In genomic region chr12:111944065-111944987, GRCm38 (mm10) we compare ENCODE assay signal across 10 mouse cellular contexts. TPM values are rescaled to one million over a fixed set of nuclear protein-coding genes. Genes with fewer than 3 reads are reported as not detected.
A peak's percentile ranks its signal among the peaks of the same experiment; 100 is the strongest.
DNase-seq lines count a peak whose midpoint lies in the region; ATAC-seq and TF ChIP-seq lines count a peak whose summit lies in the region.
"Not testable (repeated sequence)": the region's sequence is repeated elsewhere in the genome, so short reads cannot be mapped to it uniquely, and the experiment has no call there.
"Had no signal": no experiment of that assay in that cellular context is flagged by ENCODE, and none has a peak within 500 bp of the region (broad histone marks: within the 10 kb centered on the region; RNA-seq: fewer than 3 reads in every experiment).

No protein-coding gene starts in this region.

- TF ChIP-seq POLR2A in ES-Bruce4 (IDR thresholded peaks at IDR 0.05; ENCODE audit: insufficient read depth, low read length); cortical plate, adult 2 months (IDR thresholded peaks at IDR 0.05; ENCODE audit: extremely low read depth, insufficient read depth, low read length): not testable (repeated sequence)

- TF ChIP-seq CTCF in ES-Bruce4 (IDR thresholded peaks at IDR 0.05; ENCODE audit: low read depth, low read length); cortical plate, adult 2 months (IDR thresholded peaks at IDR 0.05; ENCODE audit: extremely low read depth, insufficient read depth, low read length); lung, embryonic 14.5 days (IDR thresholded peaks at IDR 0.05; ENCODE audit: low read depth): not testable (repeated sequence)

- DNase-seq in hindbrain, embryonic 10.5 days (ENCODE audit: low spot score): not testable (repeated sequence)
- DNase-seq in kidney, postnatal 14 days: peak; percentile 15
- peak; percentile 49 for DNase-seq in lung, embryonic 14.5 days
- DNase-seq in natural killer cell, adult 2 months (ENCODE audit: low spot score in 2 of 2): peak; percentile 19 to 32
- DNase-seq in thymus, postnatal 0 days (ENCODE audit: low spot score): peak; percentile 45

- ATAC-seq in granulocyte monocyte progenitor cell, adult 5-6 weeks (replicated peaks; ENCODE audit: poor library complexity, severe bottlenecking): peak; percentile 58
- peak; percentile 69 for ATAC-seq in lung, embryonic 14.5 days (ENCODE audit: insufficient read depth)

- H3K4me3 ChIP-seq in ES-Bruce4 (ENCODE audit: low read depth, low read length): peak overlapping the region; percentile 14; the same call in 1 of the 2 replicates
- not testable (repeated sequence) for H3K4me3 ChIP-seq in cortical plate, adult 2 months (ENCODE audit: insufficient read depth, low read length); lung, embryonic 14.5 days (ENCODE audit: low read depth, low read length)
- peak overlapping the region; percentile 3; the same call in 1 of the 2 replicates for H3K4me3 ChIP-seq in hindbrain, embryonic 10.5 days

- not testable (repeated sequence) for H3K4me1 ChIP-seq in ES-Bruce4 (ENCODE audit: control insufficient read depth, insufficient read depth, low read length); cortical plate, adult 2 months (ENCODE audit: control insufficient read depth, insufficient read depth, low read length)
- peaks cover 29% of the 10 kb centered on the region for H3K4me1 ChIP-seq in hindbrain, embryonic 10.5 days (replicated peaks)
- H3K4me1 ChIP-seq in lung, embryonic 14.5 days (ENCODE audit: insufficient read depth): peaks cover 18% of the 10 kb centered on the region

- H3K36me3 ChIP-seq in ES-Bruce4 (ENCODE audit: control insufficient read depth, insufficient read depth, low read length, poor library complexity, severe bottlenecking); hindbrain, embryonic 10.5 days; lung, embryonic 14.5 days (ENCODE audit: insufficient read depth): not testable (repeated sequence)

- not testable (repeated sequence) for H3K27ac ChIP-seq in ES-Bruce4 (ENCODE audit: insufficient read depth, low read length)
- peak overlapping the region; percentile 21; the same call in 1 of the 2 replicates for H3K27ac ChIP-seq in cortical plate, adult 2 months (ENCODE audit: insufficient read depth, low read length)
- peak overlapping the region; percentile 68 for H3K27ac ChIP-seq in hindbrain, embryonic 10.5 days
- peak overlapping the region; percentile 85 for H3K27ac ChIP-seq in lung, embryonic 14.5 days (ENCODE audit: low read depth)

- not testable (repeated sequence) for H3K9ac ChIP-seq in ES-Bruce4 (ENCODE audit: low read depth, poor library complexity, severe bottlenecking); lung, embryonic 14.5 days

- H3K27me3 ChIP-seq in ES-Bruce4 (ENCODE audit: control insufficient read depth, insufficient read depth, low read length, poor library complexity, severe bottlenecking); hindbrain, embryonic 10.5 days (ENCODE audit: insufficient read depth, poor library complexity, severe bottlenecking); lung, embryonic 14.5 days (ENCODE audit: insufficient read depth, low read length): not testable (repeated sequence)

- not testable (repeated sequence) for TF ChIP-seq EP300 in ES-Bruce4 (IDR thresholded peaks at IDR 0.05; ENCODE audit: insufficient read depth, low read depth, low read length)

- peak overlapping the region; percentile 42 for H3K4me2 ChIP-seq in lung, embryonic 14.5 days

- WGBS in hindbrain, embryonic 10.5 days: 67% methylated on average over 18 of the region's 20 CpGs
- 58% methylated on average over 13 of the region's 20 CpGs for WGBS in lung, embryonic 14.5 days

- not testable (repeated sequence) for H3K9me3 ChIP-seq in ES-Bruce4 (replicated peaks; ENCODE audit: control insufficient read depth, insufficient read depth, low read length, poor library complexity, severe bottlenecking); hindbrain, embryonic 10.5 days; lung, embryonic 14.5 days (ENCODE audit: low read depth, low read length)

RNA-seq across cellular contexts. Expression of gene Atp5mpl, which starts 22.5 kb away (rescaled TPM):
- polyA plus RNA-seq in ES-Bruce4 (2011; ENCODE audit: insufficient read depth, insufficient read length, low read depth, missing spikeins): 386 and 394 TPM in 2 replicates
- polyA plus RNA-seq in cortical plate, adult 2 months (2012; rRNA removed): 300 and 310 TPM in 2 replicates
- 630 and 670 TPM in 2 replicates for total RNA-seq in granulocyte monocyte progenitor cell, adult 5-6 weeks (2014; fragmentation: Nextera tagmentation)
- 410 and 442 TPM in 2 replicates for total RNA-seq in granulocyte monocyte progenitor cell, adult 5-6 weeks (2017)
- polyA plus RNA-seq in hindbrain, embryonic 10.5 days (2016; fragmentation: Nextera tagmentation; extraction: Ambion mirVana): 593 and 677 TPM in 2 replicates
- polyA plus RNA-seq in lung, embryonic 14.5 days (2014; fragmentation: Nextera tagmentation; extraction: Ambion mirVana): 647 and 712 TPM in 2 replicates
- 879 and 927 TPM in 2 replicates for polyA plus RNA-seq in thymus, postnatal 0 days (2015; fragmentation: Nextera tagmentation; extraction: Ambion mirVana)

RNA-seq across cellular contexts. Expression of gene Tdrd9, which starts 27.0 kb away (rescaled TPM):
- not detected in 2 replicates for polyA plus RNA-seq in ES-Bruce4 (2011; ENCODE audit: insufficient read depth, insufficient read length, low read depth, missing spikeins)
- polyA plus RNA-seq in cortical plate, adult 2 months (2012; rRNA removed): 0.23 and 0.25 TPM in 2 replicates
- total RNA-seq in granulocyte monocyte progenitor cell, adult 5-6 weeks (2014; fragmentation: Nextera tagmentation): not detected in 2 replicates
- not detected in 2 replicates for total RNA-seq in granulocyte monocyte progenitor cell, adult 5-6 weeks (2017)
- 1.0 and 1.2 TPM in 2 replicates for polyA plus RNA-seq in hindbrain, embryonic 10.5 days (2016; fragmentation: Nextera tagmentation; extraction: Ambion mirVana)
- polyA plus RNA-seq in lung, embryonic 14.5 days (2014; fragmentation: Nextera tagmentation; extraction: Ambion mirVana): 0.15 and 0.18 TPM in 2 replicates
- polyA plus RNA-seq in thymus, postnatal 0 days (2015; fragmentation: Nextera tagmentation; extraction: Ambion mirVana): 0.12 and 0.16 TPM in 2 replicates

RNA-seq across cellular contexts. Expression of gene Ppp1r13b, which starts 36.4 kb away (rescaled TPM):
- polyA plus RNA-seq in ES-Bruce4 (2011; ENCODE audit: insufficient read depth, insufficient read length, low read depth, missing spikeins): 7.8 and 8.9 TPM in 2 replicates
- 32.1 and 34.1 TPM in 2 replicates for polyA plus RNA-seq in cortical plate, adult 2 months (2012; rRNA removed)
- 11.2 and 11.4 TPM in 2 replicates for total RNA-seq in granulocyte monocyte progenitor cell, adult 5-6 weeks (2014; fragmentation: Nextera tagmentation)
- 2.9 and 4.7 TPM in 2 replicates for total RNA-seq in granulocyte monocyte progenitor cell, adult 5-6 weeks (2017)
- polyA plus RNA-seq in hindbrain, embryonic 10.5 days (2016; fragmentation: Nextera tagmentation; extraction: Ambion mirVana): 4.5 and 6.2 TPM in 2 replicates
- 28.9 and 29.0 TPM in 2 replicates for polyA plus RNA-seq in lung, embryonic 14.5 days (2014; fragmentation: Nextera tagmentation; extraction: Ambion mirVana)
- polyA plus RNA-seq in thymus, postnatal 0 days (2015; fragmentation: Nextera tagmentation; extraction: Ambion mirVana): 17.0 and 18.3 TPM in 2 replicates

RNA-seq across cellular contexts. Expression of gene Rd3l, which starts 36.8 kb away (rescaled TPM):
- polyA plus RNA-seq in ES-Bruce4 (2011; ENCODE audit: insufficient read depth, insufficient read length, low read depth, missing spikeins): not detected in 2 replicates
- polyA plus RNA-seq in cortical plate, adult 2 months (2012; rRNA removed): 0.46 TPM in 1 of 2 replicates, not detected in the other
- total RNA-seq in granulocyte monocyte progenitor cell, adult 5-6 weeks (2014; fragmentation: Nextera tagmentation): not detected in 2 replicates
- total RNA-seq in granulocyte monocyte progenitor cell, adult 5-6 weeks (2017): not detected in 2 replicates
- not detected in 2 replicates for polyA plus RNA-seq in hindbrain, embryonic 10.5 days (2016; fragmentation: Nextera tagmentation; extraction: Ambion mirVana)
- polyA plus RNA-seq in lung, embryonic 14.5 days (2014; fragmentation: Nextera tagmentation; extraction: Ambion mirVana): not detected in 2 replicates
- polyA plus RNA-seq in thymus, postnatal 0 days (2015; fragmentation: Nextera tagmentation; extraction: Ambion mirVana): not detected in 2 replicates
- total RNA-seq: gastrocnemius, postnatal 10 days had no signal
- polyA plus RNA-seq: midbrain, postnatal 0 days had no signal
